Mouse (Mus musculus) testis, postnatal 14 days (tissue): ENCODE data around the gene Hmgb1.
"Not testable (repeated sequence)": the region's sequence is repeated elsewhere in the genome, so short reads cannot be mapped to it uniquely, and the experiment has no call there.

Experiments used
- DNase-seq: peaks from one replicate; pipeline ENCODE4 v3.0.0; 2021; ENCODE audit warnings: low spot score

Hmgb1 gene

GRCm38 (mm10) chr5:149146691-149147090 is 37.6 kb downstream of the Hmgb1 start:
- no peak for DNase-seq

- peak; percentile 28 for DNase-seq
Observed at GRCm38 (mm10) chr5:149143766-149144375, 40.4 kb downstream of the Hmgb1 start.

- DNase-seq, result not testable (repeated sequence)
Observed at GRCm38 (mm10) chr5:149141155-149141554, 43.1 kb downstream of the Hmgb1 start.

- DNase-seq, result peak; percentile 27
Observed at GRCm38 (mm10) chr5:149140336-149140735, 44.0 kb downstream of the Hmgb1 start.

GRCm38 (mm10) chr5:149138087-149138486 is 46.2 kb downstream of the Hmgb1 start:
- DNase-seq, result not testable (repeated sequence)

GRCm38 (mm10) chr5:149137447-149137846 is 46.8 kb downstream of the Hmgb1 start:
- no peak for DNase-seq

GRCm38 (mm10) chr5:149136933-149137365 is 47.3 kb downstream of the Hmgb1 start:
- peak; percentile 55 for DNase-seq

- no peak for DNase-seq
Observed at GRCm38 (mm10) chr5:149135455-149136354, 48.6 kb downstream of the Hmgb1 start.

GRCm38 (mm10) chr5:149134751-149135454 is 49.4 kb downstream of the Hmgb1 start:
- DNase-seq, result no peak

GRCm38 (mm10) chr5:149128473-149128872 is 55.8 kb downstream of the Hmgb1 start:
- DNase-seq, result no peak

- no peak for DNase-seq
Observed at GRCm38 (mm10) chr5:149123795-149124194, 60.5 kb downstream of the Hmgb1 start.

GRCm38 (mm10) chr5:149119341-149119881 is 64.9 kb downstream of the Hmgb1 start:
- no peak for DNase-seq

GRCm38 (mm10) chr5:149117815-149118547 is 66.3 kb downstream of the Hmgb1 start:
- no peak for DNase-seq

- DNase-seq, result no peak
Observed at GRCm38 (mm10) chr5:149114587-149114986, 69.7 kb downstream of the Hmgb1 start.

- no peak for DNase-seq
Observed at GRCm38 (mm10) chr5:149114034-149114433, 70.3 kb downstream of the Hmgb1 start.

- no peak for DNase-seq
Observed at GRCm38 (mm10) chr5:149113439-149113838, 70.8 kb downstream of the Hmgb1 start.

- DNase-seq, result no peak
Observed at GRCm38 (mm10) chr5:149112559-149112958, 71.7 kb downstream of the Hmgb1 start.

GRCm38 (mm10) chr5:149109220-149109619 is 75.1 kb downstream of the Hmgb1 start:
- DNase-seq, result no peak

GRCm38 (mm10) chr5:149108178-149108577 is 76.1 kb downstream of the Hmgb1 start:
- no peak for DNase-seq

- DNase-seq, result no peak
Observed at GRCm38 (mm10) chr5:149107566-149107965, 76.7 kb downstream of the Hmgb1 start.

GRCm38 (mm10) chr5:149104096-149104725 is 80.1 kb downstream of the Hmgb1 start:
- no peak for DNase-seq
